Mouse (Mus musculus) liver, postnatal 0 days (tissue): ENCODE data around the gene Hoxa2. TPM values are rescaled to one million over a fixed set of nuclear protein-coding genes. Genes with fewer than 3 reads are reported as not detected.

ENCODE experiments used
- ATAC-seq: fragments of 200-750 bp; cut with Nextera tagmentation; 2 replicates; pipeline ENCODE4 v1.8.0; 2017; ENCODE audit warnings: mild to moderate bottlenecking, moderate library complexity
- DNase-seq: peaks from one replicate; pipeline ENCODE4 v3.0.0-alpha.2; 2016
- H3K27ac ChIP-seq: fragments of 300-500 bp; sonication (generic); 2 replicates; pipeline ENCODE4 v1.5.1; 2014; ENCODE audit warnings: antibody characterized with exemption, moderate library complexity, mild to moderate bottlenecking, low read depth
- H3K27me3 ChIP-seq: fragments of 300-500 bp; sonication (generic); 2 replicates; pipeline ENCODE4 v1.6.1; 2014; ENCODE audit warnings: low read length, control low read depth, mixed read lengths; ENCODE audit not compliant: insufficient read depth
- H3K36me3 ChIP-seq: fragments of 300-500 bp; sonication (generic); replicated peaks from 2 replicates; pipeline ENCODE4 v1.6.1; 2014; ENCODE audit warnings: mild to moderate bottlenecking, control low read depth, low read length, moderate library complexity, mixed read lengths; ENCODE audit not compliant: insufficient read depth
- H3K4me1 ChIP-seq: fragments of 300-500 bp; sonication (generic); 2 replicates; pipeline ENCODE4 v1.6.1; 2014; ENCODE audit warnings: antibody characterized with exemption, mild to moderate bottlenecking, control low read depth; ENCODE audit not compliant: insufficient read depth
- H3K4me2 ChIP-seq: fragments of 300-500 bp; sonication (generic); 2 replicates; pipeline ENCODE4 v1.6.1; 2014; ENCODE audit warnings: low read depth, mild to moderate bottlenecking, low read length, moderate library complexity, mixed read lengths
- H3K4me3 ChIP-seq: fragments of 300-500 bp; sonication (generic); 2 replicates; pipeline ENCODE4 v1.5.1; 2014; ENCODE audit warnings: low read depth, low read length
- H3K9ac ChIP-seq: fragments of 300-500 bp; sonication (generic); replicated peaks from 2 replicates; pipeline ENCODE4 v1.6.1; 2014; ENCODE audit warnings: mild to moderate bottlenecking, moderate library complexity
- H3K9me3 ChIP-seq: fragments of 300-500 bp; sonication (generic); 2 replicates; pipeline ENCODE4 v1.6.1; 2016; ENCODE audit warnings: mild to moderate bottlenecking, control low read depth, low read length, mixed read lengths
- CTCF ChIP-seq: sonication (generic); IDR thresholded peaks from 2 replicates; pipeline ENCODE4 v1.5.1; 2016; ENCODE audit warnings: antibody characterized with exemption, low read depth
- EP300 ChIP-seq: IDR thresholded peaks from 2 replicates; pipeline ENCODE4 v1.6.1; 2016; ENCODE audit warnings: antibody characterized with exemption, low read depth, mild to moderate bottlenecking
- WGBS: fragments of 180-500 bp; shearing (Covaris S2); extraction: QIAGEN DNeasy Blood & Tissue Kit; methylation state at CpG from one replicate; pipeline ENCODE4 v1.1.7; 2014; ENCODE audit not compliant: insufficient replicate concordance; 5-methylcytosine and 5-hydroxymethylcytosine counted together
- polyA plus RNA-seq: library from polyadenylated mRNA; unstranded; fragments of >200 nt; fragmentation: Nextera tagmentation; extraction: Ambion mirVana; gene quantifications from 2 replicates; pipeline ENCODE4 v1.2.1, GENCODE M21; 2015

Hoxa2 gene
- polyA plus RNA-seq, 1 experiment from 2014 or later = 0.39 TPM

DNA sequence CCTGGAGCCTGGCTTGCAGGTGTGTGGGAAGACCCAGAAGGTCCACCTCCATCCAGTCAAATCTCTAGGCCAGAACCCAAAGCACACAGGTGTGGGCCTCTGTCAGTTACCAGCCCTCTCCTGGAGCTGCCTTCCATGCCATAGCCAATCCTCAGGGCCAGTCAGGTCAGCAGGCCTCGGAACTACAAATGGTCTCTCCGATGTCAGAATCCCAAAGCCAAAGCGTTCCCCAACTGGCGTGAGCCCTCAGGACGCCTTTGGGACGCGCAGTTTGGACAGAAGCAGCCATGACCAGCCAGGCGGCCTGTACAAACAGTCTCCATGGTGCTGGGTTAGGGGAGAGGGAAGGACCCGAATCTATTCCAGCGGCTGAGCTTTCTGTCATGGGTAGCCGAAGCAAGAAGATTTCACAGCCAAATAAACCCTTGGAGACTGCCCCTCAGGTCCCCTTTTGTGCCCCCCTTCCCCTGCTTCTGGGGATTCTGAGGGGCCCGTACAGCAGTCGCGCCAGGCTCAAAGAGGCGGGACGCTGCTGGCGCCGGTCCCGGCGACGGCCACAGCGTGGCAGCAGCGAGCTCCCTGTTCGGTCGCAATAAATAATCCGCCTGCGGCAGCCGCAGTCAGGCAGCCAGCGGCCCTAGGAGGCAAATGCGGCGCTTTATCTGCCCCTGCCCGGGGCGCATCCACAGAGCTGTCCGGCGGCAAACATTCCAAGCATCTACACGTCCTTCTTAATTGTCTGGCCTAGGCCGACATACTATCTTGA is 46.7 kb upstream of the Hoxa2 start:
- Histone ChIP-seq H3K27me3 (peaks cover 98% of the 10 kb centered on the region), H3K4me2 (peak overlapping the region; percentile 49), H3K4me3 (peak overlapping the region; percentile 6; the same call in 1 of the 2 replicates), H3K4me1 (peaks cover 2% of the 10 kb centered on the region; the same call in 1 of the 2 replicates), H3K9me3 (no peaks in the 10 kb centered on the region), H3K36me3 (no peaks in the 10 kb centered on the region), H3K27ac (no peak overlapping the region), H3K9ac (no peak overlapping the region)
- peak; percentile 71 for ATAC-seq
- TF ChIP-seq CTCF (peak; percentile 75), EP300 (no peak)
- peak; percentile 72 for DNase-seq
- 3% methylated on average over 37 of the region's 37 CpGs for WGBS

DNA sequence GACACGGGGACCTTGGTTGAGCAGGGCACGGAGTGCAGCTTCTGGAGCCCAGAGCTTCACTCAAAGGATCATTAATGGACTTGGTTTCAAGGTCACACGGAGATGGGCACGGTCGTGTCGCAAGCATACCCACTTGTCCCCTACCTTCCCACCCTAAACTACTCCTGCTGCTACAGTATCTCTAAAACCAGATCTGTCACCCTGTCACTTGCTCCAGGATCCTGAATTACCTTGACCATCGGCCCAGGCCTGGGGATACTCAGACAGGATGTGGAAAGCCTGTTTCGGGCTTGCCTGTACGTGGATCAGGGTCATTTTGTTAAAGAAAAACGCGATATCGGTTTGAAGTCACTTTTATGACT is 45.0 kb upstream of the Hoxa2 start:
- Histone ChIP-seq H3K4me2 (no peak overlapping the region), H3K27ac (no peak overlapping the region), H3K9ac (no peak overlapping the region)

DNA sequence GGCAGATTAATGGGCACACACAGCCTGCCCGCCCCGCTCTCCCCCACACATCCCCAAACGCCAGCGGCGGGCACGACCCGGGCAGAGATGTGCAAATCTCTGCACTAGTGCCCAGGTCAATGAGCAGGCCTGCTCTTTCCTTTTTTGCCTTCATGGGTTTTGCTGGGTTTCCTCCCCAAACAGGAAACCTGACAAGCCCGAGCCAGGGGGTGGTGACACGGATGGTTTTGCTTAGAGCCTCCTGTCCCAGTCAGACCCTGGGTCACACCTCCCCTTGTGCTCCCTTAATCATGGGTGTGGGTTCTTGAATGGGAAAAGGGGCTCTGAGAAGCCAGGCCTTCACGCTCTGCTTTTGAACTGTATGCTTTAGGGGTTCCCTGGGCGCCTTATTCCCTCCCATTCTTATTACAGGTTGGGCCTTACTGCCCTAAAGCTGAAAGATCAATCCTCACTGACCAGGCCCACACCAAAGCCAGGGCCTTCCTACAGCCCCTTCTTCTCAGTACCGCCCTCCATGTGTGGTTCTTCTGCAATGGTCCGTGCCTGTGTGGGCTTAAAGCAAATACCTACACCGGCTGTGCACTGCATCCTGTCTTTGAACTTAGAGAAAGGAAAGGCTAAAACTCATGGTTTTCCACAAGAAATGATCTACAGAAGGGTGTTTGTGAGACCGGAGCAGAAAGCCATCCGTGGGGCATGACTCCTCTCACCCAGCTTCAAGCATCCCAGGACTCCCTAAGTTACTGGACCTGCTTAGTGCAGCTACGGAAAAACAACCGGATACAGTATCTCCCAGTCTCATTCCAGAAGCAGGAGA is 44.4 kb upstream of the Hoxa2 start:
- Histone ChIP-seq H3K4me2 (peak overlapping the region; percentile 52), H3K27ac (no peak overlapping the region), H3K9me3 (no peaks in the 10 kb centered on the region), H3K27me3 (peaks cover 97% of the 10 kb centered on the region), H3K4me1 (peaks cover 6% of the 10 kb centered on the region), H3K36me3 (no peaks in the 10 kb centered on the region), H3K9ac (no peak overlapping the region), H3K4me3 (peak overlapping the region; percentile 29)
- ATAC-seq (no peak), DNase-seq (peak; percentile 13)
- TF ChIP-seq CTCF (no peak), EP300 (no peak)
- 14% methylated on average over 18 of the region's 18 CpGs for WGBS

More for the DNA sequence above, 45.0 kb upstream of the Hoxa2 start:
- DNase-seq (no peak), ATAC-seq (no peak)
- 26% methylated on average over 12 of the region's 12 CpGs for WGBS
- no peaks in the 10 kb centered on the region for H3K9me3 ChIP-seq
- H3K36me3 ChIP-seq = no peaks in the 10 kb centered on the region
- peaks cover 2% of the 10 kb centered on the region; the same call in 1 of the 2 replicates for H3K4me1 ChIP-seq
- H3K27me3 ChIP-seq = peaks cover 97% of the 10 kb centered on the region
- no peak for TF ChIP-seq CTCF
- TF ChIP-seq EP300 = no peak
- H3K4me3 ChIP-seq = no peak overlapping the region

DNA sequence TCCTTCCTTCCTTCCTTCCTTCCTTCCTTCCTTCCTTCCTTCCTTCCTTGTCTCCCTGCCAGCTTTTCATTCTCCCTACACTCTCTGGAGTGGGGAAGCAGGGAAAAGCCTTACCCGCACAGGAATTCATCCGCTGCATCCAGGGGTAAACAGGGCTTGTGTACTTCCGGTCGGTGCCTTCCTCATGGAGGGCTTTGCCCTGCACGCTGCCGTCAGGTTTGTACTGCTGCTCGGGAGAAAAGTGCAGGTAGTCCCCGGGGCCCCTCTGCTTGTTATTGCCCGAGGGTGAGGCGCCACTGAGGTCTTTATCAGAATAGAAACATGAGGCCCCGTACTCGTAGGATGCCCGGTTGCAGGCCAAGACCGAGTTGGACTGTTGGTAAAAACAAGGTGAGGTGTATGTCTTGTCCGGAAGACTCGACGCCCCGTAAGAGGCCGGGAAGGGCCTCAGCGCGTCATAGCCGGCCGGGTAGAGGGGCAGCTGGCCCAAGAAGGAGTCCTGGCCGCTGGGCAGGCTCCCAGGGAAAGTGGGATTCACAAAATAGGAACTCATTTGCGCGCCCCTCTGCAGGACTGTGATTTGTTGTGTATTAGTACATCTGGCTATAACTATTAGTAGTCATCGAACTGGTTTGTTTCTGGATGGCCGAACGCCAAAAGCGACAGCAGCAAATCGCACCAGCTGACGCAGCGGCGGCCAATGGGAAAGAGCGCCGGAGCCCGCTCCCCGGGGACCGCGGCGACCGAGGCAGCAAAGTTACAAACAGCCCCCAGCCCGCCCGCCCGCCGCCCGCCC is 43.6 kb upstream of the Hoxa2 start, which contains the start of gene Hoxa6:
TSS of gene Hoxa6 (minus strand) at position 651 of the 796 bp plus-strand sequence.
- no peak within 1 kb of the TSS for H3K27ac ChIP-seq
- peaks cover 6% of the 10 kb centered on the region for H3K4me1 ChIP-seq
- 11% methylated on average over 47 of the region's 47 CpGs for WGBS
- peak within 1 kb of the TSS; percentile 52 for H3K4me2 ChIP-seq
- no peak within 1 kb of the TSS for H3K9ac ChIP-seq
- peak; percentile 39 for DNase-seq
- no peaks in the 10 kb centered on the region for H3K36me3 ChIP-seq
- TF ChIP-seq CTCF (no peak), EP300 (no peak)
- peaks cover 97% of the 10 kb centered on the region for H3K27me3 ChIP-seq
- peak within 1 kb of the TSS; percentile 29 for H3K4me3 ChIP-seq
- ATAC-seq = no peak
- no peaks in the 10 kb centered on the region for H3K9me3 ChIP-seq

DNA sequence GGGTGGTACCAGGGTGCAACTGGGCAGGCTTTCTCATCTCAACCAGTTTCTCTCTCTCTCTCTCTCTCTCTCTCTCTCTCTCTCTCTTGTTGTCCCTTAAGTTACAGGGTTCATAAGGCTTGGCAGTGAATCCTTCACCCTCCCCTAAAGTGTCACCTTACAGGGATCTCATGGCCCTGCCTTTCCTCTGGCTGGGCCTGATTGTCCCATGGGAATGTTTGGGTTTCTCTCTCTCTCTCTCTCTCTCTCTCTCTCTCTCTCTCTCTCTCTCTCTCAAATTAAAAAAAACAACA is 43.0 kb upstream of the Hoxa2 start:
- ATAC-seq (no peak), DNase-seq (no peak)
- no peaks in the 10 kb centered on the region for H3K9me3 ChIP-seq
- H3K4me1 ChIP-seq = peaks cover 6% of the 10 kb centered on the region
- H3K9ac ChIP-seq = no peak overlapping the region
- no peak overlapping the region for H3K27ac ChIP-seq
- H3K4me2 ChIP-seq = no peak overlapping the region
- TF ChIP-seq EP300 (no peak), CTCF (no peak)
- no peaks in the 10 kb centered on the region for H3K36me3 ChIP-seq
- peaks cover 97% of the 10 kb centered on the region for H3K27me3 ChIP-seq
- H3K4me3 ChIP-seq = no peak overlapping the region
